Mouse (Mus musculus) liver, adult 2 months (tissue): ENCODE measurements around the gene Dock4.

Source experiments
- CTCF ChIP-seq: fragments of 200-500 bp; IDR thresholded peaks from 2 replicates; pipeline ENCODE4 v1.5.1; 2011; ENCODE audit warnings: low read depth, low read length, control low read depth
- POLR2A ChIP-seq: fragments of 200-500 bp; IDR thresholded peaks from 2 replicates; pipeline ENCODE4 v1.6.1; 2011; ENCODE audit warnings: low read length, control low read depth; ENCODE audit not compliant: insufficient read depth; ENCODE audit errors: extremely low read depth

DNA sequence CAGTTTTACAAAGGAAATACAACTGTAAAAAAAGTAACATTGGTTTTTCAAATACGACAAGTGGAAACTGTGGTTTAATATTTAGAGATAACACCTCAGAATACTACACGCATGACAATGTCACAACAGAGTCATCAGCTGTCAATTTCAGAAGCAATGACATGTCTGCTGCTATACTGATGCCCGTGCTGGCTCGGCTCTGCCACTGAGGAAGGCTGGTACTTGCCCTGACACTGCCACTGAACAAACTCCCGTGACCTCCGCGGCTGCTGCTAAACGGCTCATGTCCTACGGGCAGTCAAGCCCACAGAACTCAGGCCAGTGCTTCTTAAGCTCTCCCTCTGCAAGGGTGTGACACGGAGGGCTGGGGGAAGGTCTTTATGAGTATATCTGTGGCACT lies 18.1 kb upstream of the Dock4 start:
- TF ChIP-seq POLR2A (no peak), CTCF (no peak)
